Mouse (Mus musculus): ENCODE measurements around the gene Simc1. TPM values are rescaled to one million over a fixed set of nuclear protein-coding genes. Genes with fewer than 3 reads are reported as not detected.

Simc1 gene
- total RNA-seq, 2 experiments from 2014 or later = 7.5 to 10.2 TPM

GRCm38 (mm10) chr13:54585831-54586230 lies 82.3 kb downstream of the Simc1 start:
- DNase-seq = no peak

GRCm38 (mm10) chr13:54589414-54589995 lies 85.9 kb downstream of the Simc1 start:
- no peak for DNase-seq

- DNase-seq = peak; percentile 96
Measured at GRCm38 (mm10) chr13:54589996-54590951, 86.7 kb downstream of the Simc1 start, which contains the start of the genes Nop16 and Higd2a. Gene Nop16, minus strand, starts transcription at chr13:54590090. Gene Higd2a, plus strand, starts transcription at chr13:54590207.

- no peak for DNase-seq
Measured at GRCm38 (mm10) chr13:54591776-54592356, 88.3 kb downstream of the Simc1 start.

DNA sequence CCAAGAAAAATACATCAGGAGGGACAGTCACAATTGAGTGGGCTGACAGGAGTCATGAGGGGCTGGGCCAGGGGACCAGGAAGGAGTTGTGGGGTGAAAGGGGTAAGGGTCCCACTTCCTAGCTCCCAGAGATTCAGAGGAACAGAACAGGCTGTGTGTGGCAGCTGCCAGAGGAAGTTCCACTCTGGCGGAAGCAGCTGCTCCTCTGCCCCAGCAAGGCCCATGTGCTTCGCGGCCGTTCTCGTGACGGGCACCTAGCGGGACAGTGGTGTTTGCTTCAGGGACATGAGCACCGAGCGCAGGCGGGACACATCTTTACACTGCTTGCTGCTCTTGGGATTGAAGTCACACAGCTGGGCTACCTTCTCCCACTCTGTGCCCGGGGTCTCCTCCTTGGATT lies 90.0 kb downstream of the Simc1 start:
- DNase-seq = no peak

GRCm38 (mm10) chr13:54596107-54596690 lies 92.6 kb downstream of the Simc1 start:
- no peak for DNase-seq

GRCm38 (mm10) chr13:54596870-54597269 lies 93.3 kb downstream of the Simc1 start:
- no peak for DNase-seq

DNA sequence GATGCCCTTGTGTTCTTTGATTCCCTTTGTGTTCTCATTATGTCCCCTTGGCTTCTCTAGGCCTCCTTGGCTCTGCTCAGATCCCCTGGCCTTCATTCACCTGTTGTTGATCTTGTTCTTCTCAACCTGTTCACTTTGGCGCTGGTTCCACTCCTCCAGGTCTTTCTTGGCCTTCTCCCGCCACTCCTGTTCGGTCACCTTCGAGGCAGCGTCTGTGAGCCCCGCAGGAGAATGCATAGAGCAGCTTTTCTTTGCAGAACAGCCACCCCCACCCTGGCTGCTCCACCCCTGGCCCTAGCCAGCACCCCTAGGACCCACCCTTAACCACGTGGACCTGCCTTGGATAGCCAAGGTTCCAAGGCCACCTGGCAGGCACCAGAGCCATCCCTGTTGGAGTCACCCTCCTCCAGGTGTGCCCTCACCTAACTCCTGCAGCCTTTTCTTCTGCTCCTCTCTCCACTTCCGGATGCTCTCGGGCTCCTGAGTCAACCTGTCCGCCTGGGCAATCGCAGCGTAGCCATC lies 95.1 kb downstream of the Simc1 start:
- DNase-seq = no peak

Small RNAs within 50 kb of the gene (microRNA-seq; reads per million reads assigned to microRNA genes)
- not detected for gene Gm24195

Other genes with a start within 250 kb of the Simc1 start
- 10 to 100 TPM; 23.2 to 36.0 TPM for gene Cplx2, start 132.4 kb upstream of the Simc1 start, total RNA-seq (2021)
- 10 to 100 TPM; 51.1 to 51.8 TPM for gene Thoc3, start 34.9 kb upstream of the Simc1 start, total RNA-seq (2021)
- gene 4833439L19Rik, start 61.7 kb downstream of the Simc1 start, total RNA-seq (2021) = 100 to 1,000 TPM; 101 to 104 TPM
- 10 to 100 TPM; 27.1 to 31.4 TPM for gene Arl10, start 71.2 kb downstream of the Simc1 start, total RNA-seq (2021)
- gene Nop16, start 86.3 kb downstream of the Simc1 start, total RNA-seq (2021) = 10 to 100 TPM; 32.4 to 41.0 TPM
- 100 to 1,000 TPM; 255 to 257 TPM for gene Higd2a, start 86.4 kb downstream of the Simc1 start, total RNA-seq (2021)
- 10 to 100 TPM; 71.6 to 71.7 TPM for gene Cltb, start 107.6 kb downstream of the Simc1 start, total RNA-seq (2021)
- 10 to 100 TPM; 63.5 to 64.7 TPM for gene Faf2, start 118.0 kb downstream of the Simc1 start, total RNA-seq (2021)
- 100 to 1,000 TPM; 100 to 114 TPM for gene Rnf44, start 190.1 kb downstream of the Simc1 start, total RNA-seq (2021)
- gene Cdhr2, start 197.7 kb downstream of the Simc1 start, total RNA-seq (2021) = 1 to 10 TPM in 1 of 2 experiments, under 1 TPM in 1; 0.85 to 2.1 TPM
- 1 to 10 TPM; 3.4 to 4.8 TPM for gene Gprin1, start 246.1 kb downstream of the Simc1 start, total RNA-seq (2021)

Measured in adrenal gland, postnatal 10 days (tissue).